Mouse (Mus musculus): Measurements from ENCODE around the gene Kif17.
A peak's percentile ranks its signal among the peaks of the same experiment; 100 is the strongest.

The Kif17 gene

DNA sequence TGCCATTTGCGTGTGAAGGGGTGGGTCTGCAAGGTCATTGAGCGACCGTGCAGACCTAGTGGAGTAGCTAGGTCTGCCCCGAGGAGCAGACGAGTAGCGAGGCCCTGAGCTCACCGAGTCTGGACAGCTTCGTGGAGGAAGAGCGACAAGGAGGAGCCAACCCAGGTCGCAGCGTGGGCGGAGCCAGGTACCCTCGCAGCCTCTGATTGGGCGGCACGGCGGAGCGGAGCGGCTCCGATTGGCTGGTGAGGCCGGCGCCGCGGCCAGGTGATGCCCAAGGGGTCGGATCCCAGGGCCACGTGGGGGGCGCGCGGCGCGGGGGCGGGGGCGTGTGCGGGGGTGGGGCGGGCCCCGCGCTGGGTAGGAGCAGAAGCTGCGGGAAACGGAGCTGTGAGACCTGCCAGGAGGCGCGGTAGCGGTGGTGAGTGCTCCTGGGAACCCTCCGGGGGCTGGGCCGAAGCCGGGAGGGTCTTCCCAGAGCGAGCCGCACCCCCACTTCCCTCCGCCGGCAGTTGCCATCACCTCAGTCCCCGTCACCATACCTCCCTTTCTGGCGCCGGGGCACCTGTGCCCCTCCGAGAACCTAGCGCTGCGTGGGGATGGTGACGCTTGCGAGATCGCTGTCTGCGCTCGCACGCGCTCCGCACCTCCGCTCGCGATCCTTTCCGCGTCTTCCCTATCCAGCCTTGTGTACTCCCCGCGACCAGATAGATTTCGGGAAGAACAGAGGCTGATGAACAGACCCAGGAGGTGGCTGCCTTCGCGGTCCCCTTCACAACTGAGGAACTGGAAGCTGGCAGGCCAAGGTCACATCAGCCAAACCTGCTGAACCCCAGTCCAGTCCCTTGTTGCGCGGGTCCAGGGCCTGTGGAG, at the start of gene Kif17, which contains the start of gene Sh2d5:
Kif17 (plus strand) TSS at position 348 of the 873 bp plus-strand sequence.
Sh2d5 (plus strand) TSS at position 316 of the 873 bp plus-strand sequence.
- DNase-seq: peak; percentile 83

GRCm38 (mm10) chr4:138200769-138201168, 49.5 kb upstream of the Kif17 start:
- no peak for DNase-seq

DNA sequence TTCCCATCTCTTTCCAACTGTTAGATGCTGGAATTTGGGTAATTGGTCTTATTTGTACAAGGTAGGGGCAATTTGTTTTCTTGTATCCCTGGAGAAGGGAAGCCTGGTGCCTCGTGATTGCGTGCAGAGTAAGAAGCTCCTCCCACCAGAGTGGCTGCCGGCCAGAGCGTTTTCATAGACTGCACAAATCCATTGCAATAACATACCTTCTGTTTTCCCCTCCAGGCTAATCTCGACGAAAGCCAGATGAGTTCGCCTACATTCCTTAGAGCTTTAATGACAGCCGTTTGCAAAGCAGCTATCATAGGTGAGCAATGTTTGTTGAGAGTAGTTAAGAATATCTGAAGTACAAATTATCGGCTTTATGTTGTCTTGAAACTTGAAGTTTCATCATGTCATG, 48.5 kb upstream of the Kif17 start:
- no peak for DNase-seq

- no peak for DNase-seq
These were observed 40.1 kb upstream of the Kif17 start for GRCm38 (mm10) chr4:138210116-138210515.

DNA sequence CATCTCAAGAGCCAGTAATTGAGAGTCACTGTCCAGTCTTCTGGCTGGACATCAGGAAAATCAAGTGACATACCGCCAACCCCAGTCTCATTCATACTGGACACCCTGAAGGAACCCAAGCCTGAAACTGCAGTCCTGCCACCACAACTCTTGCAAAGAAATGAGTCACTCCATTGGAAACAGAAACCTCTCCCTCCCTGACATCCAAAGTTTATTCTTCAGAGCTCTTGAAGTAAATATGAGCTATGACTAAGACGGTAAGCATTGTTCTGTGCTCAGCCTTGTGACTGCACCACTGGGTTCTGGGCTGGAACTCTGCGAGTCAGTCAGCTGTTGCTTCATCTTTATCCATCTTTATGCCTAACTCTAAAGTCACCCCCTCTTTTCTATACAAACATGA, 36.4 kb upstream of the Kif17 start:
- DNase-seq: no peak

DNA sequence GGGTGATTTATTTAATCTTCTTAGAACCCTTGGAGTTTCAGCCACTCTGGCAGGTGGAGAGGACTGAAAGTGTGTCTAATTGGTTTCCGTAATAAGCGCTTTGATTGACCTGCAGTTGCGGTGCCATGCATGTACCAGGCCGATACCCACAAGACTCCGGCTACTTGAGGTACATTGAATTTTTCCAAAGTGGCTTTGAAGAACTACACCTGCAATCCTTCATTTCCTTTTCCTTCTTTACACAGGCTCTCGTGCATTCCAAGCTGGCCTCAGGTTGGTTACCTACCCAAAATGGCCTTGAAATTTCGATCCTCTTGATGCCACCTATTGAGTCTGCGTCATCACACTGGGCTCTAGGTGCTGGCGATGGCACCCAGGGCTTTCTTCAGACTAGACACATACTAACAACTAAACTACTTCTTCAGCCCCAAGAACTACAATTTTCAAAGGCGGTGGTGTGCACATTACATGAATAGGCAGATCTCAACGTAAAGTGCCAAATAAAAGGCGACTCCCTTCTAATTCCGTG, 34.5 kb upstream of the Kif17 start:
- DNase-seq: no peak

DNA sequence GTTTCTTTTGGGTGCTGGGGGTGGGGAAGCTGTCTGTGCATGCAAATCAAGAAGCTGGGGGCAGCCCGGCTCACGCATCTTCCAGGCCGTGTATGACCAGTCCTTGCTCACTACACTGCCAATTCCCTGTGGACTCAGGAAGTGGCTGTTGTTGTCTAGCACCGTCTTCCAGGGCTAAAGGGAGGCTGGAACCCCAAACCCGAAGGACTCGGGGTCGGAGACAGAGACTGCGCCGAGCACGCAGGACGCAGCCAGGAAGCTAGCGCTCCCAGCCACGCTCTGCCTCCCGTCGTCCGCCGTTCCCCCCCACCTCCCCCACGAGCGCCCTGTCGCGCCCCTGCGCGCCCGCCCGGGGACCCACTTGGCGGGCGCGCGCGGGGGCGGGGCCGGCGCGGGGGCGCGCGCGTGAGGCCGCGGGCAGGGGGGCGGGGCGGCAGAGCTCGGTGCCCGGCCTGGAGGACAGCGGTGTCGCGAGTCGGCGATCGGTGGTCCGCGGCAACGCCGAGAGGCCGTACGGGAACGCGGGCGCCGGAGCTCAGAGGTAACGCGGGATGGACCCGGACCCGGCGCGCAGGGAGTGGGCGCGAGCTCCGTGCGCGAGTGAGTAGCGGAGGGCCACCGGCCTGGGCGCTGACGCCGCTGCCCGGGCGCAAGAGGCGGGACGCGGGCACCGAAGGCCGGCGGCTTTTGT, 33.9 kb upstream of the Kif17 start, which contains the start of gene Hp1bp3:
Hp1bp3 (plus strand) TSS at position 97 of the 691 bp plus-strand sequence.
- DNase-seq: peak; percentile 84

DNA sequence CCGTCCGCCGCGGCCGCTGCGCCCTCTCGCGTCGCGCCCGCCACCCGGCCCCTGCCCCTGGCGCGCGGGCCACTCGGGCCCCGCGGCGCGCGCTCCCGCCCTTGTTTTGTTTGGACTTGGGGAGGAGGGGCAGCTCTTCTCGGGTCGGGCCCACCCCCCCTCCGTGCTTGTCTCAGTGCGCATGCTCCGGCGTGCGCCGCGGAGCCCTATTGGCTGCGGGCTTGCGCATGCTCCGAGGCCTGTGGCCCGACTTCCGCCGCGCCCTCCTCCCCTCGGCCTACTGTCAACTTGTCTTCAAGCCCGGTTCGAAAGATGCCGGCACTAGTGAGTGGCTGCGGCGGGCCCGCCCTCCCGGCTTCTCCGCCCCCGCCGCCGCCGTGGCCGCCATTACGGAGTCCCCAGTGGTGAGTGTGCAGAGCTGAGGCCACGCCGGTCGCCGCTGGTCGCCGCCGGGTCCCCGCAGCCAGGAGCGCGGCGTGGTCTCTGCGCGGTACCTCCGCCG, 33.3 kb upstream of the Kif17 start:
- peak; percentile 98 for DNase-seq

GRCm38 (mm10) chr4:138217441-138217840, 32.8 kb upstream of the Kif17 start:
- DNase-seq: no peak

- DNase-seq: no peak
These were observed 32.1 kb upstream of the Kif17 start for GRCm38 (mm10) chr4:138217951-138218685.

DNA sequence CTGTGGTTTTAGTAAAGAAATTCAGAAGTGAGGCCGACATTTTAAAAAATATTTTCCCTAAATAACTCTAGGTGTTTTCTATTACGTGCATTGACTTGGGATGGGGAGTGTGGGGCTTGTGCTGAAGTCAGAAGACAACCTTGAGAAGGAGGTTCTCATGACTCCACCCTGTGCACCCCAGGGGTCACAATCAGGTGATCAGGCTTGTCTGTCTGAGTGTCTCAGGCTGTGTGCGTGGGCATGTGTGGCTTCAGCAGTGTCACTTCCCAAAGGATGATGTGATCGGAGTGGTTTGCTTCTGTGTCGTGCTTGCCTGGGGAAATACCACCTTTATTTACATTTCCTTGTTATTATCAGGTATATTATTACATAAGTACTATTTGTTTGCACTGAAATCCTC, 30.9 kb upstream of the Kif17 start:
- no peak for DNase-seq

GRCm38 (mm10) chr4:138220761-138221160, 29.5 kb upstream of the Kif17 start:
- DNase-seq: no peak

- DNase-seq: no peak
These were observed 28.8 kb upstream of the Kif17 start for GRCm38 (mm10) chr4:138221406-138221805.

- DNase-seq: no peak
These were observed 27.8 kb upstream of the Kif17 start for GRCm38 (mm10) chr4:138222396-138222795.

DNA sequence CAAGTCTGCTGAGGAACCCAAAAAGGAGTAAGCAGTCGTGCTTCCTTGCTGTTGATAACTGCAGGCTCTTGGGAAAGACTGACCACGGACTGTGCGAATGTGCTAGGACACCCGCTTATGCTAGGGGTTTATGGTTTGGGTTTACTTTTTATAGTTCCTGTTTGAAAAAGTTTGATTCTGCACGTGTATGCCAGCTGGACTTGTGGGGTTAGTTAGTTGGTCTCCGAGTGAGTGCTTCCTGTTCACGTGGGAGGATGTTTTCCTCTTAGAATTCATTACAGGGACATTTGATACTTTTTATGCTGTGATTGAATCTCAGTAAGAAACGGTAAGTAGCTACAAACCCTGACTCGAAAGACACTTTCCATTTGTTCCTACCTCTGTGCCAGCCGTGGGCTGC, 26.6 kb upstream of the Kif17 start:
- no peak for DNase-seq

DNA sequence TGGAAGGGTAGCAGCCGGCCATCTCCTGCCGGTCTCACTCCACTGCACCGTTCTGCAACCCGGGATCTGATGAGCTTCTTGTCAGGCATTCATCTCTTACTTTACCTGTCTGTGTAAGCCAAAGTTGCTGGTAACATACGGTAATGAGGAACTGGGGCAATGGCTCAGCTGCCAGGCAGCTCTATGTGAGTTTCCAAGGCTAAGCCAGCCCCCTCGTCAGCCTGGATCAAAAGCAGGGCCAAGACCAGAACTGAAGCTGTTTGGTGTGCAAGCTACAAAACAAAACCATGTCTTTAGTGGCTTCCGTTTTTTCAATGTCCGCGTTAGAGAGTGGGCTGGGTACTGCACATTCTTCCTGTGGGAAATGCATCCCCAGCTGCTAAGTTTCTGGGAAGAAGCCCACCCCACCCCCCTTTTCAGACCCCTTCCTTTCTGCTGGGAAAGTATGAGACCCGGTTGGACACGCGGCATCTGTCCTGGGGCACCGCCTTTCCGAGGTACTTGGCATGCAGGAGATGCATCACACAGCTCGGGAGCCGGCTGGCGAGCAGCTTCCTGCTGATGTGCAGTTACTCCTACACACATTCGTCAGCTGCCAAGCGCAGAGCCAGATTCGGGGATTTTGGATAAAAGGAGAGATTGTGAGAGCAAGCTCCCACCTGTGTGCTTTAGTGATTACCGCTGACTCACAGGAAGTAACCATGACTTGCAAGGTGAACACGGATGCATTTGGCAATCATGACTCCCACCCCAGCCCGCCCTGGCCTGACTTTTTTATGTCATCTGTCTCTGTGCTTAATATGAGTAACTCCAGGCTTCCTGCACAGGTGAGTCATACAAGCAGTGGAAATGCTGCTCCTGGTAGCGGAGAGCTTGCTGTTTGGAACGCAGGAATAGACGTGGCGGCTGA, 3.2 kb upstream of the Kif17 start:
- peak; percentile 41 for DNase-seq

- DNase-seq: no peak
These were observed 1.6 kb downstream of the Kif17 start for GRCm38 (mm10) chr4:138251819-138252218.

GRCm38 (mm10) chr4:138252231-138252630, 2.0 kb downstream of the Kif17 start:
- DNase-seq: no peak

- DNase-seq: no peak
These were observed 7.0 kb downstream of the Kif17 start for GRCm38 (mm10) chr4:138257116-138257687.

- no peak for DNase-seq
These were observed 8.4 kb downstream of the Kif17 start for GRCm38 (mm10) chr4:138258663-138259062.

DNA sequence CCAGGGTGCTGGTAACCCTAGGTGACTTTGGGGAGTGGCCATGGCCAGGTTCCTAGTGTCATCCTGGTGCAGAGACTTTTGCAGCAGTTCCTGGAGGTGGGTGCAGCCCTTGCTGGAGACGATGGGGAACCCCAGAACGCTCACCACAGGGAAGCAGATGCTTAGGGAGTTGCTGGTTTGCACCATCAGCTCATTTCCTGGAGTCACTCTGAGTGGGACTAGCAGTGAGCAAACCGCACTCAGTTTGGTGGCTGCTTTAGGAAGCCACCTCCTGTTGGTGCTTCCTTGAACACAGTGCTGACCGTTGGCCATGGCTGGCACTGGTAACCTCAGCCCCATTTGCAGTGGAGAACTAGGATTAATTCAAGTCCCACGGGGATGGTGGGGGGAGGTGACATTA, 9.2 kb downstream of the Kif17 start:
- DNase-seq: no peak

Measured in right cerebral cortex, postnatal 4 days (tissue).